Mouse (Mus musculus) CD4-positive, CD25-positive, alpha-beta regulatory T cell, adult 2 months (primary cell): ENCODE measurements around the gene Fam221b.
A peak's percentile ranks its signal among the peaks of the same experiment; 100 is the strongest.

Experiments used
- DNase-seq: peaks from one replicate; pipeline ENCODE4 v3.0.0-alpha.2; 2012; ENCODE audit warnings: low read depth, low spot score

Fam221b gene

GRCm38 (mm10) chr4:43613060-43613730 lies 55.8 kb downstream of the Fam221b start:
- peak; percentile 20 for DNase-seq

DNA sequence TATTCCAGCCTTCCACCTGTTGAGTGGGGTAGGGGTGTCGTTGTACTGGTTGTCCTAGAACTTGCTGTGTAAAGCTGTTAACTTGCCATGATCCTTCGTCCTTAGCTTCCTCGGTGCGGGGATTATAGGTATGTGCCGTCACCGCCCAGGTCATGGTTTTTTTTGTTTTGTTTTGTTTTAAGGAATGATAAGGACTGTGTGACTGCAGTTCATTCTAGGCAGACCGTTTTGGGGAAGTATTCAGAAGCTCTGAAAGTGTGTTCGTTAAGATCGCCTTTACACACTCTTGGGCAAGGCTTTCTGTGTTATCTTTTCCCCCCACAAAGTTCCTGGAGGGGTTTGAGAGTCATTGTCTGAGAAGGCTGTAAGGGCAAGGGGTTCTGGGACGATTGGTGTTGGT lies 56.4 kb downstream of the Fam221b start:
- no peak for DNase-seq
